Mouse (Mus musculus) retina, postnatal 7 days (tissue): ENCODE results near the gene Nxnl1.

ENCODE experiments used
- DNase-seq: peaks from one replicate; pipeline ENCODE4 v3.0.0-alpha.2; 2012; ENCODE audit warnings: low read depth, low spot score

Nxnl1 gene

GRCm38 (mm10) chr8:71566501-71566900 lies at the start of gene Nxnl1:
Gene Nxnl1, minus strand, starts transcription at chr8:71566601.
- no peak for DNase-seq

DNA sequence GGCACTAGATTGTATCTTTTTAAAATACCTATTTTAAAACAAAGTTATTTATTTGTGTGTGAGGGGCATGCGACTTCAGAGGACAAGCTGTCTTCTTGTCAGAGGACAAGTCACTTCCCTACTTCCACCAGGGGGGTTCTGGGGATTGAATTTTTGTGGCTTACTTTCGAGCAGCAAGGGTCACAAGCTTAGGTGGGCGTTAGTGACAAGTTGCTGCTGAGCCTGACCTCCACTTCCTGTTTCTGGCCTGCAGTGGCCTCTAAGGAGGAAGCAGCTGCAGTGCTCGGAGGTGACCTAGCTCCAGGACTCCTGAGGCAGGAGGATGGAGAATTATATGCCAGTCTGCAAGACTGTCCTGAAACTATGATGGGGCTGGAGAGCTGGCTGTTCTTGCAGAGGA lies 47.0 kb upstream of the Nxnl1 start:
- DNase-seq = no peak

GRCm38 (mm10) chr8:71612141-71612540 lies 45.7 kb upstream of the Nxnl1 start:
- no peak for DNase-seq

- peak; percentile 98 for DNase-seq
Measured at GRCm38 (mm10) chr8:71610822-71611651, 44.6 kb upstream of the Nxnl1 start, which contains the start of gene Colgalt1. Gene Colgalt1, plus strand, starts transcription at chr8:71610998.

DNA sequence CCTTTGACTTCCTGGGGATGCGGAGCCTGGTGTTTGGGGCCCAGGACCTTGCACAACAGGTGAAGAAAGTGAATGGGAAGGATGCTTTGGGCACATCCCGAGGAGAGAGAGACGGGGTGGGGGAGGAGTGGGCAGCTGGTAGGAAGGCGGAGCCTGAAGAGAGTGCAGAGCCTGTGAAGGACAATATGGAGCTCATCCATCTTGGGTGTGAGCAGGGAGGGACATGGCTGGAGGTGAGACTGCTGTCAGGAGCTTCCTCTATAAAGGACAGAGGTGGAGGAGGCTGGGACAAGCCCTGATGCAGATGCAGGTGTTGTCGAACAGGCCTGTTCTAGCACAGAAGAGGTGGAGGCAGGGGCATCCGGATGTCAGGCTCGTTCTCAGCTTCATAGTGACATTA lies 37.6 kb upstream of the Nxnl1 start:
- DNase-seq = no peak

DNA sequence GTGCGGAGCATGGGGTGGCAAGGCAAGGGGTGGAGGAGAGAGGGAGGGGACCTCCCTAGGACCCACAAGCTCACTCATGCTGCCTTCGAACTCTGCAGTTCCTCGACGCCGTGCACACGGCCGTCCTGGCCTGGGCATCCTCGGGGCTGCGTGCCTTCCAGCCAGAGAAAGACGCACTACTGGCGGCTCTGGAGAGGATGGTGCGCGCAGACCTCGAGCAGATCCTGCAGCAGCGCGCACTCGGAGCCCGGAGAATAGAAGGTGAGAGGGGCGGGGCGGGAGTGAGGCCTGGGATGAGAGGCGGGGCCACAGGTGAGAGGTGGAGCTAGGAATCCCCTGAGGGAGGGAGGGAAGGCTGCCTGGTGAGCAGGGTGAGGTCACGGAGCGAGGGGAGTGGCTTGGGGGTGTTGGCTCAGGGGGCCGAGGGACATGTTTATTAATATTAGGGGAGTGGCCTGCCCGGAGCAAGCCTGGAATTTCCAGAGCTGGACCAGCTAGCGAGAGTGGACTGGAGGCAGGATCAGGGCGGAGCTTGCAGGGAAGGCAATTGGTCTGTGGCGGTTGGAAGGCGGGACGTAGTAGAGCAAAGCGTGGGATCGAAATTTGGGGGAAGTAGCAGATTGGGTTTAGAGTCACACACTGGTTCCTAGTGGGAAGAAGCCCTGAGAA lies 36.4 kb upstream of the Nxnl1 start:
- DNase-seq = peak; percentile 60

DNA sequence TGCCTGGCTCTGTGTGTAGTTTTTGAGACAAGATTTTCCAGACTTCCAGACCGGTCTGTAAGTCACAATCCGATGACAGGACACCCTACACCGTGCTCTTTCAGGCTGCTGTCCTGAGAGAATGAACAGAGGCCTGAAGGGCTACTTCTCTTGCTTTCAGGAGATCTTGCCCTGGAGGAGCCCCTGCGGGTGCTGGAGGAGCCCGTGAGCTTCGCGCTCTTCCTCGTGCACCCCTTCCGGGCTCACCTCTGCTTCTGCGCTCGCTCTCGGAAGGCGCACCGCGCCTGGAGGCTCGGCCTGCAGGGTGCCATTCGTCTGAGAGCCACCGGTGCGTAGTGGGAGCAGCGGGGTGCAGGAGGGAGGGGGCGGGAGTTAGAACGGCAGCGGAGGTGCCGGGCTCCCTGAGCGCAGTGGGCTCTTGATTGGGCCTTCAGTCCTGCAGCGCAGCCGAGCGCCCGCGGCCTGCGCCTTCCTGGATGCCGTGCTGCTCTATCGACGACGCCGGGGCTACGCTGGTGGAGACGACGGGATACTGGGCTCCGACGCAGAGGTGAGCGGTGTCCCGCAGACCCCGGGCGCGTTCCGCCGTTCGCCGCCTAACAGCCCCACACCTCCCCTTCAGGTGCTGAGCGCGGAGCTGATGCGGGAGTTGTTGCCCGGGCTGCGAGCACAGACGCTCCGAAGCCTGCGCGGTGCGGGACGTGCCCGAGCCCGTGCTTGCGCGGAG lies 35.7 kb upstream of the Nxnl1 start:
- DNase-seq = no peak

GRCm38 (mm10) chr8:71598841-71599240 lies 32.4 kb upstream of the Nxnl1 start:
- DNase-seq = no peak

DNA sequence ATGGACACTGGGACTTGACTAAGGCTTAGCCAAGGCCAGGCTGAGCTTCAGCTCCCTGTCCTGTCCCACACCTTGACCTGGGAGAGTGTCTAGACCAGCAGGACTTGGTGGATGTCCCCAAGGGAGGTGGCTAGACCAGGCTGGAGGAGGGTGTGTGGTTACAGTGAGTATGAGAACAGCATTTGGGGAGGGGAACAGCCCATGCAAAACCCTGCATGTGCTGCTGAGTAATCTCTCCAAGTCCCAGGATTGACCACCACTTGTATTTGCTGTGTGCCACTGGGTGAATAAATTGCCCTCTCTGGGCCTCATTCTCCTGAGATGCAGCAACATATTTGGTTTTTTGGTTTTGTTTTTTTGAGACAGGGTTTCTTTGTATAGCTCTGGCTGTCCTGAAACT lies 32.0 kb upstream of the Nxnl1 start:
- no peak for DNase-seq

DNA sequence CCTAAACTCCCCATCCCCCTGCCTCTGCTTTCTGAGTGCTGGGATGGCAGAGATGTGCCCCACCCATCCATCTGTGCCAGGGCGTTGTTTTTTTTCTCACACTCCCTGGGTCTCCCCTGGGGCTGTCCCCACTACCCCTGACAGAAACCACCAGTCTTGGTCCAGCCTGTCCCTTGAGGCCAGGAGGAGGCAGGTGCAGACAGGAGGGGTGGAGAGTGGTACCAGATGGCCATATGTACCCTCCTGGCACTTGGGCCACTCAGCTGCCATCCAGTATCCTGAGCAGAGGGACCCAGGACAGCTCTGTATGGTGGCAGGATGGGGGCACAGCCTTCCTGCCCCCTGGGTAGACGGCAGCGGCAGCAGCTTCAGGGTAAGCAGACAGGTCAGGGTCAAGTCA lies 31.1 kb upstream of the Nxnl1 start, which contains the start of gene Fam129c:
Fam129c (plus strand) TSS at position 198 of the 400 bp plus-strand sequence.
- DNase-seq = no peak

- DNase-seq = no peak
Measured at GRCm38 (mm10) chr8:71596798-71597197, 30.4 kb upstream of the Nxnl1 start.

DNA sequence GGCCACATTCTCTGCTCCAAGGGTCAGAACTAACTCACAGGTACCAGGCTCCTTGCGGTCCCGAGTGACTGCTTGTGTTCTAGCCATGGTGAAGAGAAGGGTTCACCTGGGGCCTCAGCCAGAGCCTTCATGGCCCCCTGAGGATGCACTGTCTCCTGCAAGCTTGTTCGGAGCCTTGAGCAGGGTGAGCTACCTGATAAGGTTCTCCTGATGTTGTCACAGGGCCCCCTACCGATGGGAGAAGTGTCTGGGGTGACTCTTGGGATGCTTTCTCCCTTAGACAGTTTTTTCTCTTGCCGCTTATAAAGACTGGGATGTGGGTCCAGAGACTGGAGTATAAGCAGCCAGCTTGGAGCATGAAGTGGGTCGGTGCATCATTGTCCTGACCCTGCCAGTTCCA lies 30.0 kb upstream of the Nxnl1 start:
- DNase-seq = no peak

- peak; percentile 79 for DNase-seq
Measured at GRCm38 (mm10) chr8:71595862-71596261, 29.5 kb upstream of the Nxnl1 start.

DNA sequence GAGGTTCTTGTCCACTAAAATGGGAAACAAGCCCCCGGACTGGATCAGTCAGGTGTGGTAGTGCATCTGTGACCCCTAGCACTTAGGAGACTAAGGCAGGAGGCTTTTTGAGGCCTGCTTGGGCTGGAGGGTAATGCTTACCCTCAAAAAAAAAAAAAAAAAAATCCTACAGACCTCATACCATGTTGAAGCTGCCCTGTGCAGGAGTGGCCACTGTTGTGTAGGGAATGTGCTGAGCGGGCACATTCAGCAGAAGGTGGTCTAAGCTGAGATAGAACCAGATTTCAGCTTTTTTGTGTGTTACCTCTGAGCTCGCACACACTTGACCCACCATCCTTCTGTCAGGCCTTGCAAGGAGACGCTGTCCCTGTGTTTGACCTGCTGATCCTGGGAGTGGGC lies 27.9 kb upstream of the Nxnl1 start:
- DNase-seq = no peak

DNA sequence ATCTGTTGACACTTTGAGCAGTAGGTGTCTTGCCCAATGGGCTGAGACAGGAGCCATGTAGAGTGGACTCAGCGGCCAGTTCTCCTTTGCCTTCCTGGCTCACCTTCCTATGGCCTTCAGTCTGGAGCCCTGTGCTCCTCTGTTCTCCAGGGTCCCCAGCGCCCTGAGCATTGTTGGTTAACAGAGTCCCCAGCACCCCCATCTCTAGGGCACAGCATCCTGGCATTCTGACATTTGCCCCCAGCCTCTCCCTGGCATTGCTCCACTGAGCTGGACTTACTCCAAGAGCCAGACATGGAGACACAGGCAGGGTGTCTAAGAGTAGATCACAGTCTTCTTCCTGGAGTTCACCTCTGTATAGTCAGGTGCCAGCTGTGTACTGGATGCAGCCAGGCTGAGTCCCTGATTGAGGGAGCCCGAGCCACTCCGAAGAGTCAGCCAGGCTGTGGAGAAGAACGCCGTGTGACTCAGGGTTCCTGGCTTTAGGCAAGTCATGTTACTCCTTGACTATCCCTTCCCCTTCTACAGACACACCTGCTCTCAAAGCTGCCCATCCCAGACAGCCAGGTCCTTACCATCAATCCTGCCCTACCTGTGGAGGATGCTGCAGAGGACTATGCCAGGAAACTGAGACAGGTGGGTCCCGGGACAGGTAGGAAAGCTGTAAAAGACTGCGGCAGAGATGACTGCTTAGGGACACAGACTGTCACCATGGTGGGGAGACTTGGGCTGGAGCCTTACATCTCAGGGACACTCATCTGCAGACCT lies 27.3 kb upstream of the Nxnl1 start:
- DNase-seq = no peak

DNA sequence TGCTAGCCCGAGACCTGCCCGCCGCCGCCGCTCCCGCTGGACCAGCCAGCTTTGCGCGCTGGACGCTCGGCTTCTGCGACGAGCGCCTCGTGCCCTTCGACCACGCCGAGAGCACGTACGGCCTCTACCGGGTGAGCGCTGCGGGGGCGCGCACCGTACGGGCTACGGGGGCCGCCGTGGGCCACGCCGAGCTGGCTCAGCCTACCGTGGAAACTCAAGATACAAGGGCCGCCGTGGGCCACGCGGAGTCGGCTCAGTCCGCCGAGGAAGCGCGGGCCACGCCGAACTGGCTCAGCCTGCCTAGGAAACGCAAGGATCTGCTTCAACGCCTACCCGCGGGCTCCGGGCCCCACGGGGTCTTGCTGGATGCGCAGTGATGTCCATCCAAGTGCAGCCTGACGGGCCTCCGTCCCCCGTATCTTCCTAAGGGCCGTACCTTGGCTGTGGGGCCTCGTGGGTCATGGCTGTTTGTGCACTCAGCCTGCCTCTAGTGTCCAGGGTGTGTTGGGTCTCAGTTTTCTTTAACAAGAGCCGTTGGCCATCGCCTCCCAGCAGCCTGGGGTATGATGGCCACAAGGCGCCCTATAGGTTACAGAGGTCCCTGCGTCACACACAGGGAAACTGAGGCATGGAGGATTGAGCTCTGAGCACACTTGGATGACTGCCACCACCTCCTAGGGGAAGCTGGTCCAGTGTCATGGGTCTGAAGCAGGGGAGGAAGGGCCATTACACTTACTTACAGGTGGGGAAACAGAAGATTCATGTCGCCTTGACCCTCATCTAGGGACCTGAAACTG lies 26.2 kb upstream of the Nxnl1 start:
- DNase-seq = no peak

- peak; percentile 91 for DNase-seq
Measured at GRCm38 (mm10) chr8:71591471-71592373, 25.3 kb upstream of the Nxnl1 start, which contains the start of gene Pgls. Gene Pgls, plus strand, starts transcription at chr8:71592176.

DNA sequence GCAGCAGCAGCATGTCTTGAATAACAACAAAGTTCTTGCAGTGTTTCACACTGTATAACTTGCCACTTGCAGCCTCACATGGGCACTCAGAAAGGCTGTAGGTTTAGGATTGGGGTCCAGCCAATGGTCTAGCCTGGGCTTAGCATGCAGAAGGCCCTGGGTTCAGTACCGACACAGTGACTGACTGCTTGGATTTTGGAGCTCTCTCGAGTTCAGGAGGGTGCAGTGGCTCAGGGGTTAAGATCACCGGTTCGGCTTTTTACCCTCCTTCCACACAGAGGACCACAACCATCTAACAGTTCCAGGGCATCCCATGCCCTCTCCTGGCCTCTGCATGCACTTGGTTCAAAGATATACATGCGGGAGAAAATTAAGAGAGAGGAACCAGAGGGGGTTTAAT lies 24.6 kb upstream of the Nxnl1 start:
- DNase-seq = no peak

GRCm38 (mm10) chr8:71588762-71589161 lies 22.4 kb upstream of the Nxnl1 start:
- no peak for DNase-seq

GRCm38 (mm10) chr8:71586891-71587290 lies 20.5 kb upstream of the Nxnl1 start:
- no peak for DNase-seq
